Mouse (Mus musculus) cerebral cortex, adult 2 months (tissue): ENCODE results near the gene Arpp21.

Source experiments
- WGBS: fragments of 180-500 bp; shearing (Covaris S2); methylation state at CpG from one replicate; pipeline ENCODE4 v1.1.7; 2018; 5-methylcytosine and 5-hydroxymethylcytosine counted together

Arpp21 gene

GRCm38 (mm10) chr9:112102155-112102851 is 133.4 kb downstream of the Arpp21 start:
- 26% methylated on average over 6 of the region's 6 CpGs for WGBS

- 42% methylated on average over 3 of the region's 3 CpGs for WGBS
Measured at GRCm38 (mm10) chr9:112100841-112101595, 134.7 kb downstream of the Arpp21 start.

GRCm38 (mm10) chr9:112098267-112098666 is 137.5 kb downstream of the Arpp21 start:
- WGBS: 57% methylated on average over 6 of the region's 6 CpGs

- 49% methylated on average over 5 of the region's 5 CpGs for WGBS
Measured at GRCm38 (mm10) chr9:112095708-112096107, 140.0 kb downstream of the Arpp21 start.

GRCm38 (mm10) chr9:112095198-112095597 is 140.5 kb downstream of the Arpp21 start:
- 41% methylated on average over 2 of the region's 2 CpGs for WGBS

GRCm38 (mm10) chr9:112078903-112079302 is 156.8 kb downstream of the Arpp21 start:
- WGBS: 85% methylated on average over 2 of the region's 2 CpGs

GRCm38 (mm10) chr9:112078453-112078852 is 157.3 kb downstream of the Arpp21 start:
- 59% methylated on average over 4 of the region's 4 CpGs for WGBS

- 30% methylated on average over 5 of the region's 5 CpGs for WGBS
Measured at GRCm38 (mm10) chr9:112075273-112075672, 160.5 kb downstream of the Arpp21 start.

GRCm38 (mm10) chr9:112074872-112075271 is 160.9 kb downstream of the Arpp21 start:
- WGBS: 23% methylated on average over 5 of the region's 5 CpGs

GRCm38 (mm10) chr9:112071368-112071767 is 164.4 kb downstream of the Arpp21 start:
- WGBS: 25% methylated on average over 3 of the region's 3 CpGs

- 34% methylated on average over 5 of the region's 5 CpGs for WGBS
Measured at GRCm38 (mm10) chr9:112070961-112071360, 164.8 kb downstream of the Arpp21 start.

GRCm38 (mm10) chr9:112068250-112068649 is 167.5 kb downstream of the Arpp21 start:
- WGBS: 51% methylated on average over 5 of the region's 5 CpGs

- WGBS: 45% methylated on average over 6 of the region's 6 CpGs
Measured at GRCm38 (mm10) chr9:112060696-112061425, 174.9 kb downstream of the Arpp21 start.

GRCm38 (mm10) chr9:112054807-112055381 is 180.8 kb downstream of the Arpp21 start:
- WGBS: 44% methylated on average over 6 of the region's 6 CpGs

- WGBS: 49% methylated on average over 9 of the region's 9 CpGs
Measured at GRCm38 (mm10) chr9:112047903-112048467, 187.8 kb downstream of the Arpp21 start.

GRCm38 (mm10) chr9:112040566-112040965 is 195.2 kb downstream of the Arpp21 start:
- 77% methylated on average over 1 of the region's 1 CpGs for WGBS

GRCm38 (mm10) chr9:112037732-112038131 is 198.0 kb downstream of the Arpp21 start:
- WGBS: 56% methylated on average over 9 of the region's 9 CpGs

GRCm38 (mm10) chr9:112033840-112034239 is 201.9 kb downstream of the Arpp21 start:
- 45% methylated on average over 6 of the region's 10 CpGs for WGBS

GRCm38 (mm10) chr9:112032169-112032568 is 203.6 kb downstream of the Arpp21 start:
- 66% methylated on average over 7 of the region's 7 CpGs for WGBS

GRCm38 (mm10) chr9:112023562-112024015 is 212.1 kb downstream of the Arpp21 start:
- 71% methylated on average over 8 of the region's 8 CpGs for WGBS

GRCm38 (mm10) chr9:112023111-112023510 is 212.6 kb downstream of the Arpp21 start:
- WGBS: 86% methylated on average over 5 of the region's 5 CpGs
